Mouse (Mus musculus): Measurements from ENCODE around the gene Macf1. TPM values are rescaled to one million over a fixed set of nuclear protein-coding genes. Genes with fewer than 3 reads are reported as not detected.

The Macf1 gene
- polyA plus RNA-seq, 1 experiment from 2014 or later, result 28.9 TPM

GRCm38 (mm10) chr4:123381598-123381997 is 302.6 kb downstream of the Macf1 start:
- H3K27ac ChIP-seq (replicated peaks), result no peak overlapping the region
- no peaks in the 10 kb centered on the region for H3K4me1 ChIP-seq (replicated peaks; ENCODE audit: control insufficient read depth, insufficient read depth)
- H3K27me3 ChIP-seq (ENCODE audit: control insufficient read depth, insufficient read depth, low read length), result no peaks in the 10 kb centered on the region
- DNase-seq (ENCODE audit: low spot score) (no peak), ATAC-seq (ENCODE audit: low FRiP score, low TSS enrichment) (no peak)
- 87% methylated on average over 11 of the region's 11 CpGs for WGBS
- no peak overlapping the region for H3K4me3 ChIP-seq (ENCODE audit: low read depth, low read length)
- TF ChIP-seq CTCF (IDR thresholded peaks at IDR 0.05; ENCODE audit: low read depth) (no peak), EP300 (optimal IDR thresholded peaks at IDR 0.05) (no peak)
- H3K4me2 ChIP-seq (replicated peaks; ENCODE audit: low read depth), result no peak overlapping the region
- H3K9ac ChIP-seq (ENCODE audit: low read length), result no peak overlapping the region
- no peaks in the 10 kb centered on the region for H3K9me3 ChIP-seq (ENCODE audit: control insufficient read depth, low read length)
- peaks cover 55% of the 10 kb centered on the region for H3K36me3 ChIP-seq (ENCODE audit: control insufficient read depth, insufficient read depth, low read length)

DNA sequence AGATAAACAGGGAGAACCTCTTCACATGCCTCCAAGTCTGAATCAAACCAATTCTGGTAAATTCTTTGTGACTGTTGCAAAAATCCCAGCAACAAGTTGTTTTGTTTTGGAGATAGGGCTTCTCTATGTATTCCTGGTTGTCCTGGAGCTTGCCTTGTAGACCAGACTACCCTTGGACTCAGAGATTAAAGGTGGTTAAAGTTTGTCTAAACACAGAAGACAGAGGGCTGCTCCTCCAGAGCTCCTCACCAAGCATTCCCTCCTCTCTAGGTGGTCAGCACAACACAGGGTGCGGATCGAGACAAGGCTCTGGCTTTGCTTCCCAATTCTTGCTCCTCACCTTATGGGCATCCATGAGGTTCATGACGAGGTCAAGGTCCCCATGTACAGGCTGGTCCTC is 308.1 kb downstream of the Macf1 start:
- ATAC-seq (ENCODE audit: low FRiP score, low TSS enrichment), result no peak
- Histone ChIP-seq H3K4me2 (replicated peaks; ENCODE audit: low read depth) (no peak overlapping the region), H3K27ac (replicated peaks) (no peak overlapping the region), H3K27me3 (ENCODE audit: control insufficient read depth, insufficient read depth, low read length) (no peaks in the 10 kb centered on the region), H3K4me3 (ENCODE audit: low read depth, low read length) (no peak overlapping the region), H3K9ac (ENCODE audit: low read length) (no peak overlapping the region), H3K4me1 (replicated peaks; ENCODE audit: control insufficient read depth, insufficient read depth) (no peaks in the 10 kb centered on the region), H3K36me3 (ENCODE audit: control insufficient read depth, insufficient read depth, low read length) (peaks cover 44% of the 10 kb centered on the region), H3K9me3 (ENCODE audit: control insufficient read depth, low read length) (no peaks in the 10 kb centered on the region)
- DNase-seq (ENCODE audit: low spot score), result no peak
- no peak for TF ChIP-seq EP300 (optimal IDR thresholded peaks at IDR 0.05)
- no peak for TF ChIP-seq CTCF (IDR thresholded peaks at IDR 0.05; ENCODE audit: low read depth)
- 80% methylated on average over 3 of the region's 3 CpGs for WGBS

DNA sequence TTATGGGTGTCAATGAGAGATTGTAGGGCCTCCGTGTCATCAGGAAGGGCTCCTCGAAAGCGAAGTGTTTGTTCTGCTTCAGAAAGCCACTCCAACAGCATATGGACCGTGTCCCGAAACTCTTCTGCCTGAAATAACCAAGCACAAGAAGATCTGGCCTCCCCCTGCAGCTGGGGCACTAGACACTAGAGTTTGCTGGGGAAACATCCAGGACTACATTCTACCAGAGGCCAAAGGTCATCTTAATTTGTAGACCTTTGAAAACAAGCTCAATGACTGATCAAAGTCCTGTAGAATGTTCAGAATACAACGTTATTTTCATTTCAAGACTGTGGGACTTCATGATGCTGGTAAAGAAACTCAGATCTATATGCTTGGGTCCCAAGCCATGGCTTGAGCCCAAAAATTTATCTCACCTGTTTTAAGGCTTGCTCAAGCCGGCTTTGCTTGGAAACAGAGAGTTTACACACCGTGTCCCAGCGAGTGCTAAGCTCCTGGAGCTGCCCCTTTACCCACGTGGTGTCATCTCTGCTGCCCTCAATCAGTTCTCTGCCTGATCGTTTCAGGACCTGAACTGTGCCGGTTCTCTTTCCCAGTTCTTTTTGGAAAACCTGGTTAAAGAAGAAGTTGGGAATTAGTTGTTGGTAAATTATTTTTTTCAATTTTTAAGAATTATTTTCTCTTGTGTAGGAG is 309.7 kb downstream of the Macf1 start:
- WGBS, result 90% methylated on average over 12 of the region's 12 CpGs

DNA sequence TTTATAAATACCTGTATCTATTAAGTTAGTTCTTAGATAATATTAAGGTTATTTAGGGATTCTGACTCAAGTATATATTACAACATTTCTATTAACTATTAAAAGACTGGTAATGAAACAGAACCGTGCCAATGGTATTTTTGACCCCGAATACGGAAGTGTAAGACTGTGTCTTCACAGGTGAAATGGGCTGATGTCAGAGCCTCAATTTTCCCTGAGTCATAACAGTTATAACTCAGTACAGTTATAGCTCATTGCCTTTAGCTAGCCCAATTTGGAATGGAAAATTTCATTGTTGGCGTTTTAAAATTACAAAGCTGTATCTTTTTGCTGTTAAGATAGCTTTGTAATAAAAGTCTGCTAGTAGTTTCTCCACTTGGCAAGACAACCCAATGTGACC is 320.6 kb downstream of the Macf1 start:
- TF ChIP-seq EP300 (optimal IDR thresholded peaks at IDR 0.05) (no peak), CTCF (IDR thresholded peaks at IDR 0.05; ENCODE audit: low read depth) (no peak)
- no peaks in the 10 kb centered on the region for H3K27me3 ChIP-seq (ENCODE audit: control insufficient read depth, insufficient read depth, low read length)
- H3K4me3 ChIP-seq (ENCODE audit: low read depth, low read length), result no peak overlapping the region
- no peak for ATAC-seq (ENCODE audit: low FRiP score, low TSS enrichment)
- H3K36me3 ChIP-seq (ENCODE audit: control insufficient read depth, insufficient read depth, low read length), result peaks cover 20% of the 10 kb centered on the region
- DNase-seq (ENCODE audit: low spot score), result no peak
- H3K9me3 ChIP-seq (ENCODE audit: control insufficient read depth, low read length), result no peaks in the 10 kb centered on the region
- H3K9ac ChIP-seq (ENCODE audit: low read length), result no peak overlapping the region
- no peaks in the 10 kb centered on the region for H3K4me1 ChIP-seq (replicated peaks; ENCODE audit: control insufficient read depth, insufficient read depth)
- H3K4me2 ChIP-seq (replicated peaks; ENCODE audit: low read depth), result no peak overlapping the region
- 94% methylated on average over 4 of the region's 4 CpGs for WGBS
- no peak overlapping the region for H3K27ac ChIP-seq (replicated peaks)

More for the DNA sequence above, 309.7 kb downstream of the Macf1 start:
- TF ChIP-seq CTCF (IDR thresholded peaks at IDR 0.05; ENCODE audit: low read depth), result no peak
- TF ChIP-seq EP300 (optimal IDR thresholded peaks at IDR 0.05), result no peak
- Histone ChIP-seq H3K36me3 (ENCODE audit: control insufficient read depth, insufficient read depth, low read length) (peaks cover 56% of the 10 kb centered on the region), H3K4me2 (replicated peaks; ENCODE audit: low read depth) (no peak overlapping the region), H3K9me3 (ENCODE audit: control insufficient read depth, low read length) (no peaks in the 10 kb centered on the region), H3K27me3 (ENCODE audit: control insufficient read depth, insufficient read depth, low read length) (no peaks in the 10 kb centered on the region), H3K4me3 (ENCODE audit: low read depth, low read length) (no peak overlapping the region), H3K4me1 (replicated peaks; ENCODE audit: control insufficient read depth, insufficient read depth) (no peaks in the 10 kb centered on the region), H3K9ac (ENCODE audit: low read length) (no peak overlapping the region), H3K27ac (replicated peaks) (no peak overlapping the region)
- DNase-seq (ENCODE audit: low spot score) (no peak), ATAC-seq (ENCODE audit: low FRiP score, low TSS enrichment) (no peak)

DNA sequence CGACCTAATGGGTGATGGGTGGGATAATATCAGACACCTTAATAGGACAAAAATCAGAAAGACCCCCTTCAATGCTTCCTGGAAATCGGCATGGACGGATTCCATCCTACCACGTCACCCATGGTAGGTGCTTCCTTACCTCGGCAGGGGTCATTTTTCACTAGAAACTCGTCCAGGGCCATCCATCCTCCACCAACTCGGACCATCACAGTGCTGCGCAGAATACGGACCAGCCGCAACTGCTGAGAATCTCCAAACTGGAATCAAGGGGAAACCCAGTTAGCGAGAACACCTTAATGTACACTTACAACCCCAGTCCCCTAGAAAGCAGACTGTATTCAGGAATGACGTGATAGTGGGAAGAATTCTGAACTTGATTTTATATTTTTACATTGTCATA is 323.4 kb downstream of the Macf1 start:
- no peak overlapping the region for H3K9ac ChIP-seq (ENCODE audit: low read length)
- H3K4me3 ChIP-seq (ENCODE audit: low read depth, low read length), result no peak overlapping the region
- no peak for ATAC-seq (ENCODE audit: low FRiP score, low TSS enrichment)
- H3K4me1 ChIP-seq (replicated peaks; ENCODE audit: control insufficient read depth, insufficient read depth), result no peaks in the 10 kb centered on the region
- 94% methylated on average over 12 of the region's 12 CpGs for whole genome bisulfite sequencing
- no peak overlapping the region for H3K27ac ChIP-seq (replicated peaks)
- no peaks in the 10 kb centered on the region for H3K27me3 ChIP-seq (ENCODE audit: control insufficient read depth, insufficient read depth, low read length)
- TF ChIP-seq CTCF (IDR thresholded peaks at IDR 0.05; ENCODE audit: low read depth), result no peak
- H3K9me3 ChIP-seq (ENCODE audit: control insufficient read depth, low read length), result no peaks in the 10 kb centered on the region
- DNase-seq (ENCODE audit: low spot score), result no peak
- H3K4me2 ChIP-seq (replicated peaks; ENCODE audit: low read depth), result no peak overlapping the region
- H3K36me3 ChIP-seq (ENCODE audit: control insufficient read depth, insufficient read depth, low read length), result peaks cover 19% of the 10 kb centered on the region

GRCm38 (mm10) chr4:123358613-123359012 is 325.5 kb downstream of the Macf1 start:
- H3K4me2 ChIP-seq (replicated peaks; ENCODE audit: low read depth), result no peak overlapping the region
- H3K4me3 ChIP-seq (ENCODE audit: low read depth, low read length), result no peak overlapping the region
- no peak for TF ChIP-seq EP300 (optimal IDR thresholded peaks at IDR 0.05)
- TF ChIP-seq CTCF (IDR thresholded peaks at IDR 0.05; ENCODE audit: low read depth), result no peak
- H3K27ac ChIP-seq (replicated peaks), result no peak overlapping the region
- H3K27me3 ChIP-seq (ENCODE audit: control insufficient read depth, insufficient read depth, low read length), result no peaks in the 10 kb centered on the region
- ATAC-seq (ENCODE audit: low FRiP score, low TSS enrichment) (no peak), DNase-seq (ENCODE audit: low spot score) (no peak)
- H3K36me3 ChIP-seq (ENCODE audit: control insufficient read depth, insufficient read depth, low read length), result peaks cover 23% of the 10 kb centered on the region
- no peak overlapping the region for H3K9ac ChIP-seq (ENCODE audit: low read length)
- 92% methylated on average over 7 of the region's 7 CpGs for WGBS
- no peaks in the 10 kb centered on the region for H3K9me3 ChIP-seq (ENCODE audit: control insufficient read depth, low read length)
- no peaks in the 10 kb centered on the region for H3K4me1 ChIP-seq (replicated peaks; ENCODE audit: control insufficient read depth, insufficient read depth)

Data from stomach, postnatal 0 days (tissue).